Mouse (Mus musculus): ENCODE data around the gene Slc16a2.
"Not testable (repeated sequence)": the region's sequence is repeated elsewhere in the genome, so short reads cannot be mapped to it uniquely, and the experiment has no call there.

Gene Slc16a2

GRCm38 (mm10) chrX:103733091-103733490 lies 88.7 kb downstream of the Slc16a2 start:
- DNase-seq, result no peak

GRCm38 (mm10) chrX:103732033-103732703 lies 89.6 kb downstream of the Slc16a2 start:
- DNase-seq, result no peak

- peak; percentile 74 for DNase-seq
Measured at GRCm38 (mm10) chrX:103722437-103722836, 99.3 kb downstream of the Slc16a2 start.

DNA sequence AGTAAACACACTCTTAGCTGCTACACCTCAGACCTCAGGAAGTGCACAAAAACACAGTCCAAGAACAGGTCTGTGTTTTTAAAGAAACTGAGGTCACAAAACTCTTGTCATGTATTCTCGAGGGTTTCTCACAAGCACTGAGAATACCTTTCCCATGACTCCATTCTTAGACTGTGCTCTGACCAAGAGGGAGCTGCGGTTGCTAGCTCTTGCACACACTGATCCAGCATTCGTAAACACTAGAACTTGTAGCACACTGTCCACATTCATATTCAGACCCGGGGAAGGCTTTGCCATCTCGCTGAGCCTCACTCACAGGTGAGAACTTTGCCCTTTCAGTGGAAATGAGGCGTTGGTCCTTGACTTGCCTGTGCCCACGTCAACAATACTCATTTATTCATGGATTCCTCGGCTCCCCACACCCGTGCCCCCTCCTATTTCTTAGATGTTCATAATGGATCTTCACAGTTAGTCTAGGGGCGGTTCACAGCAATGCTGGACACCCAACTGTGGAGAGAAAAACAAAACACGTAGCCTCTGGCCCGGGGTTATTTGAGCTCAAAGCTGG lies 102.1 kb downstream of the Slc16a2 start:
- DNase-seq, result peak; percentile 24

- DNase-seq, result no peak
Measured at GRCm38 (mm10) chrX:103712922-103713321, 108.9 kb downstream of the Slc16a2 start.

DNA sequence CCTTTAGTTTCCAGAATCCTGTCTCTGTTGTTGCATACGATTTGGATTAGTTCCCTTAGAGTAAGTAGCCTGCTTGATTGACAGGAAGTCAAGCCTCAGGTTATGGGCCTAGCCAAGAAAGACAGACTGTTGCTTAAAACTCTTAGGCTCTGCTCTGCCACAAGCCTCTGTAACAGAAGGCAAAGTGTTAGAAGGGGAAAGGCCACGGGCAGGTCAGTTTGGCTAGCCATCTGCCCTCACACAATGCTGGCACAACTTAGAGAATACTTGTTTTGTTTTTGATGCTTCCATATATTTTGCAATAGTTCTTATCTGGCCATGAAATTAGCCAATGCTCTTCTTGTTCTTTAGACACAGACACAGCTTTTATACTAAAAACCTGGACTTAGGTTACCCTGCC lies 112.1 kb downstream of the Slc16a2 start:
- no peak for DNase-seq

GRCm38 (mm10) chrX:103708592-103708991 lies 113.2 kb downstream of the Slc16a2 start:
- DNase-seq, result peak; percentile 32

GRCm38 (mm10) chrX:103704611-103705010 lies 117.2 kb downstream of the Slc16a2 start:
- no peak for DNase-seq

DNA sequence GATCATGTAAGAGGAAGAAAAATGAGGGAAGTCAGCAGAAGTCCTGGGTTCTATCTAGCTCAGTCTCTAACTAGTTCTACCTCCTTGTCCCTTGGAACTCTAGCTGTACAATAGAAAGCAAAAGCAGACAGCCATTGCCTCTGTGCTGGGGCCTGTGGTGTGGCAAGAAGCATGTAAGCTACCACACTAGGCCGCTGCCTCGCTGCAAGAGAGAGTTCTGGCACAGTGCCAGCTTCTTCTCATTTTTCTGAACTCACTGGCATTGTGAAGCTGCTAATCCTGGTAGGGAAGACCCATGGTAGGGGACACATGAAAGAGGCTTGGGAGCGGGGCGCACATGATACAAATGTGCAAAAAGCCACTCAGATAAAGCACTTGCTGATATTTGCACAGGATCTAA lies 117.8 kb downstream of the Slc16a2 start:
- peak; percentile 58 for DNase-seq

DNA sequence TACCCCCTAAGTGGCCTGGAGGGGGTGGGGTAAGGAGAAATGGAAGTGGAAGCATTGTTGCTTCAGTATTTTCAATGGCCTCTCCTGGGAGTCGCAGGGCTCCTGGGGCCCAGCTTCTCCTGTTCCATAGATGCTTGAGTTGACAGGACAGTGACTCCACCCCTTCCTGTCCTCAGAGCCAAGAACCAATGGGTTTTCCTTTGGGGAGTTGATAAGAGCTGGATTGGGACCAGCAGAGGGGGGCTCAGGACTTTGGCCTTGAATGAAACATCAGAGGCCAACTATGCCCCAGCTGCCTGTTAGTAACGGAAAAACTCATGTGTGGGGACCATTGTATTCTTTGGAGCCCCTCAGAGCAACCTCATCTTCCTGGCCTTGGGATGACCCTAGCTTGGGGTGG lies 124.0 kb downstream of the Slc16a2 start:
- DNase-seq, result no peak

GRCm38 (mm10) chrX:103696081-103696519 lies 125.7 kb downstream of the Slc16a2 start:
- DNase-seq, result no peak

DNA sequence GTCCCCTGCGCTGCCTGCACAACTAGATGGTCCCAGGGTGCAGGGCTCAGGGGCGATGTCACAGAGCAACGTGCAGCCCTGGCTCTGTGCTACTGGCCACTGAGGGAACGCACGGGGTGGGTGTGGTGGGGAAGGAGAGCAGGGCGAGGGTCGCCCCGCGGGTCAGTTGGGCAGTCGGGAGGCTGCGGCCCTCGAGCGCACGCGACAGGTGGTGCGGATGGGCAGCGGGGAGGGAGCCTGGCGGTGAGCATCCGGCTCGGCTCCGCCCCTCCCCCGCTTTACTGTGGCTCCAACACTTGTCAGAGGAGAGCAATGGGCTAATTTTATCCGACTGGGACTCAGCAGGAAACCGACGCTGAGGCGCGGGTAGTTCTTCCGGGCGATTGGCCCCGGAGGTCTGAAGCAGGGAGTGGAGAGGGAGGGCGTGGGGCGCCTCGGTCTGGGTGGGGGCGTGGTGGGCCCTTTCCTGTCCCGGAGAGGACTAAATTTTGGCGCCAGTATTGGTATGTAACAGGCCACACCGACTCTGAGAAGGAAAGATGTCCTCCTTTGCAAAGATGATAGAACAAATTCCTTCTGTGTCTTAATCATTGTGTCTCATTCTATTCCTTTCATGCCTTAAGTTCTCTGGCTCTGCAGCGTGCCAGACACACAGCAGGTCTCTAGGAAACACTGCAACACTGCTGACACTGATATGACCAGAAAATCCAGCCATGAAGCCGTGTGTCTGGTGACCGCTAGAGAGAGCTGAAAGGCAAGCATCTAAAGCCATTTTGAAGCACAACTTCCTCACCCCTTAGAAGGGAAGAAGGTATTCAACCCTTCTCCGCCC lies 126.4 kb downstream of the Slc16a2 start:
- peak; percentile 68 for DNase-seq

- no peak for DNase-seq
Measured at GRCm38 (mm10) chrX:103694787-103695164, 127.0 kb downstream of the Slc16a2 start.

- DNase-seq, result no peak
Measured at GRCm38 (mm10) chrX:103694381-103694780, 127.4 kb downstream of the Slc16a2 start.

GRCm38 (mm10) chrX:103692916-103693315 lies 128.9 kb downstream of the Slc16a2 start:
- no peak for DNase-seq

DNA sequence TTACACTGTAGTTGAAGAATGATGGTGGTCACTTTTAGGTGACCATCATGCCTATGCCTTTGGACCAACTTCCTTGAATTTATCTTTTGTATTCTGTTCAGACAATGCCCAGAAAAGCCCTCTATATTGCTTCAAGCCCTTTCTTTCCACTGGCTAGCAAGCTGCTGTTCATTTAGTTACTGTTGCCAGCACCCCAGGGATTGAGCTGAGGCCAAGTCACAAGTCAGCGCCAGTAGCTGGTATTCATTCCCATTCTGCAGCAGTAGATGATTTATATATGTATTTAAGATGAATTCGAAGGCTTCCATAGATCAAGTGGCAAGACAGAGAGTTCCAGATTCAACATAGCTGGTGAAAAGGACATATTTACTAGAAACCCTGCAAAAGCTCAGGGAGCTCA lies 133.2 kb downstream of the Slc16a2 start:
- DNase-seq, result no peak

DNA sequence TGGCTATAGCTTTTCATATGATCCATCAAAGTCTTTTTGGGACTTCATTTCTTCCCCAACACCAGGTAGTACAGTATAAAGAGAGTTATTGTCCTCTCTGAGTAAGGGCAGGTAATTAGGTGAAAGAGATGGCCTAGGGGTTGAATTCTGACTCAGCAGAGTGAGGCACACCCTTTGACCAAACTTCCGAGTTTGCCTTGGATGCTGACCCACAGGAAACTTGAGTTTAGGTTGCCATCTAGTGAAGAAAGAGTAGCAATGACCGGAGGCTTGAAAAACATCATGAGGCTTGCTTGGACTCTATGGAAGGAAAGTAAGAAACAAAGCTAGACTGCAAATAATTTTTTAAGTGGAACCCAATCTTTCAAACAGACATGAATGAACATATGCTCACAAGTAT lies 147.1 kb downstream of the Slc16a2 start:
- peak; percentile 25 for DNase-seq

- no peak for DNase-seq
Measured at GRCm38 (mm10) chrX:103673761-103674160, 148.0 kb downstream of the Slc16a2 start.

GRCm38 (mm10) chrX:103670245-103670644 lies 151.5 kb downstream of the Slc16a2 start:
- no peak for DNase-seq

DNA sequence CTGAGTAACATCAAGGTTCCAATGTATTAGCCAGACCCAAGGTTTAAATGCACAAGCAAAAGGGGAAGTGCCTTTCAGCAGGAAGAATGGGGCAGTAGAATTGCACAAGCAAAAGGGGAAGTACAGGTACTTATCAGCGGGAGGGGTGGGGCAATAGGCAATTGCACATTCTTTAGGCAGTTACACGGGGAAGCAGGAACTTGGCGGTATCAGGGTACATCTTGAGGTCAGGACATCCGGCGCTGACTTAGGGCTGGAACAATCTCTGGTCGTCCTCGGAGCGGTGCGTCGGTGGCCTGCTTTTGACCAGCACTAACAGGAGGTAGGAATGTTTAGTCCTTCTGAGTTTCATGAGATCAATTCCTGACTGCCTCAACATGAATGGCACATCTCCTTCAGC lies 157.3 kb downstream of the Slc16a2 start:
- not testable (repeated sequence) for DNase-seq

DNA sequence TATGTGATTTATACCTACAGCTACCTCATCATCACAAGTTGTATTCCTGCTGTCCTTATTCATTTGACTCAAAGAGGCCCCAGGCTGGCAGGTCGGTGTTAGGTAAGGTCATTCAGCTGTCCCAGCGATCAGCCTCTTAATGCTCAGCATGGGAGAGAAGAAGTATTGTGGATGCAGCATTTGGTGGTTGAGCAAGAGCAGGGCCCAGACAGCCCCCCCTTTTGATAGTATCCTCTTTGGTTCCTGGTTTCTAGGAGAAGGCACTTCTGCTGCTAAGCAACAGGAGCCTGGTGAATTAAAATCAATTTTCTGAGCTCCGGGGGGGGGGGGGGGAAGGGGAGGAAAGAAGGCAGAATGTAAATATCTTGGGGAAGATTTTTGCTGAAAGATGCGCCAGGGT lies 162.8 kb downstream of the Slc16a2 start:
- DNase-seq, result no peak

- DNase-seq, result peak; percentile 82
Measured at GRCm38 (mm10) chrX:103653021-103653420, 168.8 kb downstream of the Slc16a2 start.

GRCm38 (mm10) chrX:103652048-103652447 lies 169.7 kb downstream of the Slc16a2 start:
- no peak for DNase-seq
